Mouse (Mus musculus): Measurements from ENCODE around the gene Lhfpl4. TPM values are rescaled to one million over a fixed set of nuclear protein-coding genes. Genes with fewer than 3 reads are reported as not detected.

Lhfpl4 gene
- polyA plus RNA-seq (2016; fragmentation: Nextera tagmentation; extraction: Ambion mirVana), result 13.8 and 21.6 TPM in 2 replicates

DNA sequence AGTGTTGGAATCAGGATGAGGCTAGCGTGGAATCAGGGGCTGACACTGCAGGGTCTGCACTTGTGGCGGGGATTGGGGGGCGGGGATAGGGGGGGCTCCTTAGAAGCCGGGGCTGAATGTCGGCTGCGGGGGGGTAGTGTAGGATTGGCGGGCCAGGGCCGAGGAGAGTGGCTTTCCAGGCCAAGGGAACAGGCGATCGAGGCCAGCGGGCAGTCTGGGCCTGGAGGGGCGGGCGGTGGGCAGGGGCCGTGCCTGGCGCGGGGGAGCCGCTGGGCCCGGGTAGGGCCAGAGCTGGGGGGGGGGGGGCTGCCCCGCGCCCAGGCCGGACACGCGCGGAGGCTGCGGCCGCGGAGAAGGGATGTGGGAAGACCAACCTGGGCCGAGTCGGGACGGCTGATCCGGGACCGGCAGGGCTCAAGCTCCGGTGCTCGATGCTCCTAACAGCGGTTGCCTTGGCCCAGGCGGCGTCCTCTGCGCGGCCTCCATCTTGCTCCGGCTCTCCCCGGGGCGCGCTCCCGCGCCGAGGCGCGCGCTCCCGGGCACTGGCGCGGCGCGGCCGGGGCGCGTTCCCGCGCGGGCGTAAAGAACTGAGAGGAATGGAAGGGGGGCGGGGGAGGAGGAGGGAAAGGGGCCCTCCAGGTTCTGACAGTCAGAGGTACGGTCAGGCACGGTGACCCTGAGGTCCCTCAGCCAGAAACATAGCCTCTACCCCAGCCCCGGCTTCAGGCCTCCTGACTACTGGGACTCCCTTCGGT is at the start of gene Lhfpl4:
Lhfpl4 (minus strand) TSS at position 544 of the 755 bp plus-strand sequence.
- Histone ChIP-seq H3K4me1 (peaks cover 38% of the 10 kb centered on the region), H3K9me3 (replicated peaks) (no peaks in the 10 kb centered on the region), H3K27ac (replicated peaks) (peak within 1 kb of the TSS; percentile 93), H3K27me3 (ENCODE audit: low read depth, poor library complexity, severe bottlenecking) (peaks cover 49% of the 10 kb centered on the region), H3K4me3 (peak within 1 kb of the TSS; percentile 86), H3K36me3 (peaks cover 2% of the 10 kb centered on the region; the same call in 1 of the 2 replicates)
- under 1% methylated on average over 53 of the region's 66 CpGs for WGBS
- peak; percentile 69 for DNase-seq (ENCODE audit: low spot score)

DNA sequence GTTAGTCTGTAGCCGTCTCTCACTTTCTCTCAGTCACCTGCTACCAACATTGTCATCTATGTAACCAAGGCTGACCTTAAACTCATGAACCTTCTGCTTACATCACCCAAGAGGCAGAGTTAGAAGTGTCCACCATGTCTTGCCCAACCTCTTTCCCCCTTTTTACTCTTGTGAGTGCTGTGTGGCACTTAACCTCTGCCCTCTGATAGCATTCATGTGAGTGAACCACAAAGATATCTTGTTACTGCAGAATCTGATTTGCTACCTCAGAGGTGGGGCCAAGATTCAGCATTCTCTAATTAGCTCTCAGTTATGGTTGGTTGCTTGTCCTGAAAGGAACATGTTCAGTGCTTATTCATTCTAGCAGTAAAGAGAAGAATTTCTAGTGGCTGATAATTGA is 47.6 kb upstream of the Lhfpl4 start:
- no peak overlapping the region for H3K4me3 ChIP-seq
- H3K36me3 ChIP-seq, result peaks cover 50% of the 10 kb centered on the region
- DNase-seq (ENCODE audit: low spot score), result no peak
- no peak overlapping the region for H3K27ac ChIP-seq (replicated peaks)
- no peaks in the 10 kb centered on the region for H3K9me3 ChIP-seq (replicated peaks)
- no peaks in the 10 kb centered on the region for H3K27me3 ChIP-seq (ENCODE audit: low read depth, poor library complexity, severe bottlenecking)
- WGBS, result 94% methylated on average over 1 of the region's 1 CpGs
- H3K4me1 ChIP-seq, result peaks cover 13% of the 10 kb centered on the region

DNA sequence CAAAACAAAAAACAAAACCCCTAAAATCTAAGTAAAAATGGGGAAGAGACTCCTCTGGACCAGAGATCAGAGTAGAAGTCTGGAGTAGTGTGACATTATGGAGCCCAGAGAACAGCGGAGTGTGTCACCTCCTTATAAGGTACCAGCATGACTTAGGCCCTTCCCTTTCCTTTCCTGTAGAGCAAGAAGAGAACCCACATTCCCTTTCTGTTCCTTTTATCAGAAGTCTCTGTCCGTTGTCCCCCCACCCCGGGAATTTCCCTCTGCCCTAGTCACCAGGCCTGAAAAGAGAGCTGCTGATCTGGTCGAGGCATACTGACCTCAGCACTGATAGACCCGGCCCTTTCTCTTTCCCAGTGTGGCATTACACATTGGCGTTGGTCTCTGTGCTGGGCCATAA is 43.3 kb upstream of the Lhfpl4 start:
- H3K36me3 ChIP-seq, result peaks cover 29% of the 10 kb centered on the region
- no peak for DNase-seq (ENCODE audit: low spot score)
- H3K4me1 ChIP-seq, result peaks cover 19% of the 10 kb centered on the region
- WGBS, result 40% methylated on average over 6 of the region's 6 CpGs
- no peaks in the 10 kb centered on the region for H3K27me3 ChIP-seq (ENCODE audit: low read depth, poor library complexity, severe bottlenecking)
- no peaks in the 10 kb centered on the region for H3K9me3 ChIP-seq (replicated peaks)
- peak overlapping the region; percentile 91 for H3K4me3 ChIP-seq
- H3K27ac ChIP-seq (replicated peaks), result no peak overlapping the region; the same call in 1 of the 2 replicates

DNA sequence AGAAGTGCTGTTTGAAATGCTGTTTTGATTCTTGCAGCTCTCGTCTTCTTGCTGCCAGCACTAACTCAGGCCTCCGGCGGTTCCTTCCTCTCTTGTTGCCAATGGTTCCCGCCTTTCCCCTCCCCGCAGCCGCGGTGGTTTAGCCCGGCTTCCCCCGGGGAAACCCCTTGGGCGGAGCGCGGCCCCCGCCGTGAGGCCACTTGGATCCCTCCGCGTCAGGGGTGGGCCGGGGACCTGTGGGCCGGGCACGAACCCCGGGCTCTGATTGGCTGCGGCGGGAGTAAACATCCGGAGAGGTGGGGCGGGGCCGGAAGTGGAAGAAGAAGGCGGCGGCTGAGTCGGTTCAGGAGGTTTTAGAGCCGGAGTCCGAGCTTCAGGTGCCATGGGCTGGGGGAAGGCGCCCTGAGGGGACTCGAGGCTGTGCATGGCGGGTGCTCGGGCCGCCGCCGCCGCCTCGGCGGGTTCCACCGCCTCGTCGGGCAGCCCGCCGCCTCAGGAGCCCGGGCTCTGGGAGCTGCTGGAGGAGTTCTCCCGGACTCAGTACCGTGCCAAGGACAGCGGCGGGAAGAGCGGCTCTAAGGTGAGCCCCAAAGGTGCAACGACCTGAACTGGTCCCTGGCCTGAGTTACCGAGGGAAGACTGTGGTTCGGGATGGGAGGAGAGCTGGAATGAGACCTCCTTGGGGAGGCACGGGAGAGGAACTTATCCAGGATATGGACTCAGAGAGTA is 42.5 kb upstream of the Lhfpl4 start, which contains the start of gene Mtmr14:
Mtmr14 (plus strand) TSS at position 302 of the 729 bp plus-strand sequence.
- Histone ChIP-seq H3K4me1 (peaks cover 19% of the 10 kb centered on the region), H3K36me3 (peaks cover 22% of the 10 kb centered on the region), H3K9me3 (replicated peaks) (no peaks in the 10 kb centered on the region), H3K27ac (replicated peaks) (peak within 1 kb of the TSS; percentile 84), H3K27me3 (ENCODE audit: low read depth, poor library complexity, severe bottlenecking) (no peaks in the 10 kb centered on the region), H3K4me3 (peak within 1 kb of the TSS; percentile 91)
- under 1% methylated on average over 55 of the region's 55 CpGs for WGBS
- DNase-seq (ENCODE audit: low spot score), result peak; percentile 100

DNA sequence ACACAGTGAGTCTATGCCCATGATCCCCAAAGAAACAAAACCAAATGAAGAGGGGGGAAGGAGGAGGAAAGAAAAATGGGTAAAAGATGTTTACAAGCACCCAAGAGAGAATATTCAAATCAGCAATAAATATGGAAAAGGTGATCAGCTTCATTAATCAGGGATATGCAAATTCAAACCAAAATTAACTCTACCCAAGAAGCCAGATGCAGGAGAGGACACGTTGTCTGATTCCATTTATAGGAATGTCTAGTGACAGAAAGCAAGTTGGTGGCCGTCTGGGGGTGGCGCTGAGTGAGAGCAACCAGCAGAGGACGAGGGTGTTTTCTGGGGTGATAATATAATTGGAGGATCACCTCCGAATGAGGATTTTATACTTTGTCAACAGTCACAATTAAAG is 40.0 kb upstream of the Lhfpl4 start:
- Histone ChIP-seq H3K9me3 (replicated peaks) (peaks cover 8% of the 10 kb centered on the region; the same call in 1 of the 2 replicates), H3K4me1 (peaks cover 19% of the 10 kb centered on the region), H3K36me3 (peaks cover 3% of the 10 kb centered on the region), H3K27ac (replicated peaks) (no peak overlapping the region), H3K4me3 (no peak overlapping the region), H3K27me3 (ENCODE audit: low read depth, poor library complexity, severe bottlenecking) (no peaks in the 10 kb centered on the region)
- WGBS, result 77% methylated on average over 5 of the region's 5 CpGs
- DNase-seq (ENCODE audit: low spot score), result no peak

GRCm38 (mm10) chr6:113226705-113227104 is 31.5 kb upstream of the Lhfpl4 start:
- Histone ChIP-seq H3K27me3 (ENCODE audit: low read depth, poor library complexity, severe bottlenecking) (no peaks in the 10 kb centered on the region), H3K36me3 (no peaks in the 10 kb centered on the region), H3K27ac (replicated peaks) (no peak overlapping the region), H3K4me3 (no peak overlapping the region), H3K4me1 (no peaks in the 10 kb centered on the region), H3K9me3 (replicated peaks) (peaks cover 8% of the 10 kb centered on the region; the same call in 1 of the 2 replicates)
- no peak for DNase-seq (ENCODE audit: low spot score)

GRCm38 (mm10) chr6:113225798-113226197 is 30.6 kb upstream of the Lhfpl4 start:
- Histone ChIP-seq H3K27me3 (ENCODE audit: low read depth, poor library complexity, severe bottlenecking) (no peaks in the 10 kb centered on the region), H3K36me3 (no peaks in the 10 kb centered on the region), H3K27ac (replicated peaks) (no peak overlapping the region), H3K9me3 (replicated peaks) (peaks cover under 1% of the 10 kb centered on the region; the same call in 1 of the 2 replicates), H3K4me3 (no peak overlapping the region), H3K4me1 (no peaks in the 10 kb centered on the region)
- DNase-seq (ENCODE audit: low spot score), result no peak
- WGBS, result 90% methylated on average over 4 of the region's 4 CpGs

- H3K27me3 ChIP-seq (ENCODE audit: low read depth, poor library complexity, severe bottlenecking), result no peaks in the 10 kb centered on the region
- WGBS, result 77% methylated on average over 2 of the region's 2 CpGs
- H3K27ac ChIP-seq (replicated peaks), result no peak overlapping the region
- H3K4me1 ChIP-seq, result no peaks in the 10 kb centered on the region
- no peak for DNase-seq (ENCODE audit: low spot score)
- no peaks in the 10 kb centered on the region for H3K9me3 ChIP-seq (replicated peaks)
- H3K36me3 ChIP-seq, result no peaks in the 10 kb centered on the region
- no peak overlapping the region for H3K4me3 ChIP-seq
Observed at GRCm38 (mm10) chr6:113216280-113216679, 21.1 kb upstream of the Lhfpl4 start.

DNA sequence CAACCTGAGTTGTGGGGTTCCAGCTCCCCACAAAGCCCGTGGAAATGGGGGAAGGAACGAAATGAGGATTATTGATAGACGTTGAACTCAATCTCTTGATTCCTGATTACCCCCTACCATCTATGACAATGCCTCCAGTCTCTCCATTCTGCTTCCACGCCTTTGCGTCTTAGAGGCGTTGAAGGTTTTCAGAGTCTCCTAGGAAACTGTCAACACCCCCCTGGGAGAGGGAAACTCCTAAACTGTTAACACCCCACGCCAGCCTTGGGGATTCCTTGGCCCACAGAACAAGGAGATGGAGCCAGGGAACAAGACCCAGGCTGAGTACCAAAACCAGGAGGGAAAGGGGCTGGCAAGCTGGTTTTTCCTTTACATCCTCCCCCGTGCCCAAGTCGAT is 410 bp upstream of the Lhfpl4 start:
- peak overlapping the region; percentile 93 for H3K27ac ChIP-seq (replicated peaks)
- 9% methylated on average over 9 of the region's 9 CpGs for WGBS

DNA sequence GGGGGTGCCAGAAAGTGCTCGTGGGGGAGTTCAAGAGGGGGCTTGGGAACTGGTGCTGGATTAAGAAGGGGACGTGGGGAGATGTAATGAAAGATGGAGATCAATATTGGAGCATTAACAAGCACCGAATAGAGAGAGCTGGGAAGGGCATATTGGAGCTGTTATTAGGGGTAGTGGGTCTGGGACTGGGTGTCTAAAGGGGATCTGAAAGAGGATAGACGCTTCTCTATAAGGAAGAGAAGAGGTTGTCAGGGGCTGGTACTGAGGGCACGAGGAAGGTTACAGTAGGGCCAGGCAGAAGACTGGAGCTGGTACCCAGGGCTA is 705 bp downstream of the Lhfpl4 start:
- 0% methylated on average over 5 of the region's 5 CpGs for WGBS
- H3K9me3 ChIP-seq (replicated peaks), result no peaks in the 10 kb centered on the region
- peaks cover 49% of the 10 kb centered on the region for H3K27me3 ChIP-seq (ENCODE audit: low read depth, poor library complexity, severe bottlenecking)
- H3K36me3 ChIP-seq, result peaks cover 2% of the 10 kb centered on the region; the same call in 1 of the 2 replicates
- peak overlapping the region; percentile 93 for H3K27ac ChIP-seq (replicated peaks)
- DNase-seq (ENCODE audit: low spot score), result no peak
- peaks cover 38% of the 10 kb centered on the region for H3K4me1 ChIP-seq
- peak overlapping the region; percentile 86 for H3K4me3 ChIP-seq

More for the DNA sequence above, 410 bp upstream of the Lhfpl4 start:
- Histone ChIP-seq H3K9me3 (replicated peaks) (no peaks in the 10 kb centered on the region), H3K4me3 (peak overlapping the region; percentile 86), H3K27me3 (ENCODE audit: low read depth, poor library complexity, severe bottlenecking) (peaks cover 49% of the 10 kb centered on the region), H3K36me3 (peaks cover 2% of the 10 kb centered on the region; the same call in 1 of the 2 replicates), H3K4me1 (peaks cover 38% of the 10 kb centered on the region)
- no peak for DNase-seq (ENCODE audit: low spot score)

- Histone ChIP-seq H3K4me3 (peak overlapping the region; percentile 86), H3K27ac (replicated peaks) (peak overlapping the region; percentile 6; the same call in 1 of the 2 replicates), H3K4me1 (peaks cover 38% of the 10 kb centered on the region), H3K9me3 (replicated peaks) (no peaks in the 10 kb centered on the region), H3K36me3 (peaks cover 5% of the 10 kb centered on the region; the same call in 1 of the 2 replicates), H3K27me3 (ENCODE audit: low read depth, poor library complexity, severe bottlenecking) (peaks cover 49% of the 10 kb centered on the region)
- 2% methylated on average over 46 of the region's 46 CpGs for WGBS
- peak; percentile 50 for DNase-seq (ENCODE audit: low spot score)
Observed at GRCm38 (mm10) chr6:113193765-113194460, 1.3 kb downstream of the Lhfpl4 start.

GRCm38 (mm10) chr6:113184866-113185525 is 10.2 kb downstream of the Lhfpl4 start:
- no peak overlapping the region for H3K27ac ChIP-seq (replicated peaks)
- WGBS, result 83% methylated on average over 21 of the region's 21 CpGs
- DNase-seq (ENCODE audit: low spot score), result no peak
- peaks cover 22% of the 10 kb centered on the region for H3K36me3 ChIP-seq
- H3K27me3 ChIP-seq (ENCODE audit: low read depth, poor library complexity, severe bottlenecking), result no peaks in the 10 kb centered on the region
- peaks cover under 1% of the 10 kb centered on the region; the same call in 1 of the 2 replicates for H3K4me1 ChIP-seq
- no peaks in the 10 kb centered on the region for H3K9me3 ChIP-seq (replicated peaks)
- no peak overlapping the region for H3K4me3 ChIP-seq
